Mouse (Mus musculus) small intestine, adult 2 months (tissue): ENCODE results near the gene Xpo6.

ENCODE experiments used
- CTCF ChIP-seq: fragments of 200-500 bp; IDR thresholded peaks from 2 replicates; pipeline ENCODE4 v1.5.1; 2012; ENCODE audit warnings: low read depth, mild to moderate bottlenecking, control low read depth, inconsistent platforms, low read length, moderate library complexity, mixed read lengths; ENCODE audit not compliant: insufficient replicate concordance, insufficient read length; ENCODE audit errors: extremely low read depth
- POLR2A ChIP-seq: fragments of 200-500 bp; IDR thresholded peaks from 2 replicates; pipeline ENCODE4 v1.6.1; 2012; ENCODE audit warnings: low read depth, mild to moderate bottlenecking, control low read depth, inconsistent platforms, low read length, moderate library complexity

GRCm38 (mm10) chr7:126085154-126085553 is 115.1 kb downstream of the Xpo6 start:
- no peak for TF ChIP-seq POLR2A
- TF ChIP-seq CTCF: no peak
